Mouse (Mus musculus) forebrain, embryonic 16.5 days (tissue): ENCODE measurements at regions not wholly inside any gene's neighbourhood (a gene's known extent, or its start where the extent isn't known, plus 50 kb on each side); places are given as distances from the start of the nearest gene placed in this dataset.

ENCODE experiments used
- ATAC-seq: fragments of 200-750 bp; cut with Nextera tagmentation; 2 replicates; pipeline ENCODE4 v1.8.0; 2017; ENCODE audit warnings: mild to moderate bottlenecking, moderate library complexity
- H3K27ac ChIP-seq: fragments of 300-500 bp; sonication (generic); 2 replicates; pipeline ENCODE4 v1.5.1; 2014; ENCODE audit warnings: low read length, control low read depth
- H3K27me3 ChIP-seq: fragments of 300-500 bp; sonication (generic); replicated peaks from 2 replicates; pipeline ENCODE4 v1.6.1; 2014; ENCODE audit warnings: low read length; ENCODE audit not compliant: control insufficient read depth, insufficient read depth
- H3K36me3 ChIP-seq: fragments of 300-500 bp; sonication (generic); 2 replicates; pipeline ENCODE4 v1.6.1; 2014; ENCODE audit not compliant: control insufficient read depth, insufficient read depth
- H3K4me1 ChIP-seq: fragments of 300-500 bp; sonication (generic); replicated peaks from 2 replicates; pipeline ENCODE4 v1.6.1; 2014; ENCODE audit warnings: low read length; ENCODE audit not compliant: control insufficient read depth, insufficient read depth
- H3K4me2 ChIP-seq: fragments of 300-500 bp; sonication (generic); 2 replicates; pipeline ENCODE4 v1.6.1; 2014; ENCODE audit warnings: mild to moderate bottlenecking, low read length, control low read depth
- H3K4me3 ChIP-seq: fragments of 300-500 bp; sonication (generic); replicated peaks from 2 replicates; pipeline ENCODE4 v1.5.1; 2014; ENCODE audit warnings: mild to moderate bottlenecking, low read length, control low read depth
- H3K9ac ChIP-seq: fragments of 300-500 bp; sonication (generic); replicated peaks from 2 replicates; pipeline ENCODE4 v1.6.1; 2014; ENCODE audit warnings: low read depth, low read length, control low read depth
- H3K9me3 ChIP-seq: fragments of 300-500 bp; sonication (generic); 2 replicates; pipeline ENCODE4 v1.6.1; 2016; ENCODE audit warnings: low read length; ENCODE audit not compliant: control insufficient read depth
- WGBS: fragments of 180-500 bp; shearing (Covaris S2); extraction: QIAGEN DNeasy Blood & Tissue Kit; methylation state at CpG from one replicate; pipeline ENCODE4 v1.1.7; 2014; 5-methylcytosine and 5-hydroxymethylcytosine counted together

DNA sequence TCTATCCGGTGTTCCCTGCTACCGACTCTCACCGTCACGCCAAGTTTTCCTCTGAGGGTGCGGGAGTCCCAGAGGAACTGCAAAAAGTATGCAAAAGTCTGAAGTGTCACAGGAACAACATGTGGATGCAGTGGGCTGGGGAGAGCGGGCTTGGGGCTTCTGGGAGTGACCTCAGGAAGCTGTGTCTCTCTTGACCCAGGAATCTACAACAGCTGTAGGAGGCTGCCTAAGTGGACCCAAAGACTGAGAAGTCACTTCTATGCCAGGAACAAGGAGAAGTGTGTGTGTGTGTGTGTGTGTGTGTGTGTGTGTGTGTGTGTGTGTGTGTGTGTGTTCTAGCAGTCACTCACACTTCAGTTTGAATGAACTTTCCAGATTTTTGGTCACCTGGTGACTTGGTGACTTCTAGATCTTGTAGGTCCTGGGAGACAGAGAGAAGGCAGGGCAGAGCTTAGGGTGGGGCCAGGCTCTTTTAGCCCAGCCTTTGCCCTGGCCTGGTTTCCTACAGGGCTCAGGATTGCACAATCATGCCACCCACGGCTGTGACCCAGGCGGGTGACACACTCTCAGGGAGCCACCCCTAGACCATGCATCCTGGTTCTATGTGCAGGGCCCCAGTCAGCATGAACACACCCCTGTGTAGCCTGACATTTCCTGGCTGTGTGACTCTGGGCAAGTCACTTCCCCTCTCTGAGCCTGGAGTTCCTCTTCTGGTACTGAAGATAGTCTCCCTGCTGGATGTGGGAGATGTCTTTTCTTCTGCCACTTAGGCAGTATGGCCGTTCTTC lies 70.2 kb upstream of the Tmem189 start:
- H3K4me2 ChIP-seq = no peak overlapping the region

DNA sequence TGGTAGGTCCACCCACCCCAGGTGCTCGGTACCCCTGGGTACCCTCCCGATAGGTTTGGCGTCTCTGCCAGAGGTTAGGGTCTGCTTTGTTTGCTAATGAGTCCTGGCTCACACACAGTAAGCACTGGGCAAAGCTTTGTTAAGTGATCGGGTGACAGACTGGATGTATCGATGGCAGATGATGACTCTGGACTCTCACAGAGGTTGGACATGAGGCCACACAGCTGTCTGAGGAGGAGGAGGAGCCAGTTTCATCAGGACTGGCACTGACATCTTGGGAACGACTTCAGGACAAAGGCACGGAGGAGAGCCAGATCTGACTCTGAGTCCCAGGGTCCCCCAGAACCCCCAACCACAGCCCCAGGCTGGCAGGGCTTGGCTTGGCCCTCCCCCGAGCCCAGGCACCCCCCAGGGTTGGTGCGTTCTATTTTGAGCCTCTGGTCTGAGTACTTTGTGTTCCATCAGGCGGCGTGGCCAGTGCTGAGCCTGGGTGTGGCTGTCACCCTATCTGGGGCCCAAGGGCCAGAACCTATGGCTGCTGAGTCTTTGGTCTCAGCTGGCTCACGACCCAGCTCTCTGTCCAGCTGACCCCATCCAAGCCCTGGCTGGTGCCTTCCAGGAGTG lies 67.6 kb upstream of the Tmem189 start:
- no peak for ATAC-seq
- H3K36me3 ChIP-seq = no peaks in the 10 kb centered on the region
- H3K9ac ChIP-seq = no peak overlapping the region
- no peak overlapping the region for H3K4me3 ChIP-seq
- no peaks in the 10 kb centered on the region for H3K4me1 ChIP-seq
- 55% methylated on average over 11 of the region's 12 CpGs for WGBS
- no peak overlapping the region for H3K4me2 ChIP-seq
- H3K9me3 ChIP-seq = no peaks in the 10 kb centered on the region
- no peaks in the 10 kb centered on the region for H3K27me3 ChIP-seq
- H3K27ac ChIP-seq = no peak overlapping the region

More for the DNA sequence above, 70.2 kb upstream of the Tmem189 start:
- H3K27me3 ChIP-seq = no peaks in the 10 kb centered on the region
- H3K27ac ChIP-seq = no peak overlapping the region
- H3K36me3 ChIP-seq = no peaks in the 10 kb centered on the region
- H3K9me3 ChIP-seq = no peaks in the 10 kb centered on the region
- no peak overlapping the region for H3K9ac ChIP-seq
- ATAC-seq = no peak
- WGBS = 86% methylated on average over 9 of the region's 9 CpGs
- H3K4me3 ChIP-seq = no peak overlapping the region
- H3K4me1 ChIP-seq = peaks cover under 1% of the 10 kb centered on the region; the same call in 1 of the 2 replicates

DNA sequence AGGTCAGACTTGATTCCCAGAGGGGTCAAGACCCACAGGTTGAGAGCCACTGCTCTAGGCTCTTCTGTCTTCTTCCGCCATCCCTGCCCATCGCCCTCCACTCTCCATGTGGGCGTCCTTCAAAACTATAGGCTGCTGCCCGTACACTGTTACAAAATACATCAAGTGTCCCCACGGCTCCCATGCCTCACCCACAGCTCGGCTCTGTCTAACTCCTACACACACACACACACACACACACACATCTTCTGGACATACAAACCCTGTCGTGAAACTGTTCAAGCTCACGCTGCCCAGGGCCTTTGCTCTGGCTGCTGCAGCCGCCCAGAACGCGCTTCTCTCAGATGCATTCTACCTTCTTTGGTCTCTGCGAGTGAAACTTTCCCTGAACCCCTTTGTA lies 67.1 kb upstream of the Tmem189 start:
- Histone ChIP-seq H3K4me2 (no peak overlapping the region), H3K27me3 (no peaks in the 10 kb centered on the region), H3K9ac (no peak overlapping the region), H3K4me1 (no peaks in the 10 kb centered on the region), H3K9me3 (no peaks in the 10 kb centered on the region), H3K36me3 (no peaks in the 10 kb centered on the region), H3K27ac (no peak overlapping the region), H3K4me3 (no peak overlapping the region)
- WGBS = 81% methylated on average over 12 of the region's 12 CpGs
- no peak for ATAC-seq

DNA sequence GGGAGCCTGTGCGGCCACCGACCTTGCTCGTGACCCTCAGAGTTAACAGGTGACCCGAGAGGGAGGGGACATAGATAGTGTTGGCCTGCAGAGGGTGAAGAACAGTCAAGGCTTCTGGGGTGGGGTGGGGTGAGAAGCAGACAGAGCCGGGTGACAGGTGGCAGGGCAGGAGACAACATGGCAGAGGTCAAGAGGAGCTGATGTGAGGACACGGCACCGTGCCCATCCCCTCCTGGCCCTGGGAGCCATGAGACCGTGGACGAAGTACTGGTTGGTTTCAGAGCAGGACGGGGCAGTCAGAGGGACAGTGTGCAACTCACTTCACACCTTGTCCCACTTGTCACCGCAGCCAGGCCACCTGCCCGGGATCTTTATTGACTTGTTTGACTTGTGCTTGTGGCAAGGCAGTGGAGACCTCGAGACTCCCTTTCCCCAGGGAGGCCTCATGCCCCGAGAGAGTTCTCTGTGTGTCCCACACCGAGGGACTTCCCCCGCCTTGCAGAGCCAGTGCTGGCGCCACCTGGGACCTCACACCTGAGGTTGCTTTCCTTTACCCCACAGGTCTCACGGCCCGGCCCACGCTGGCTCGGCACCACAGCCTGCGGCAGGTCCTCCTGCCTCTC lies 65.4 kb upstream of the Tmem189 start:
- 84% methylated on average over 22 of the region's 22 CpGs for WGBS
- no peak overlapping the region for H3K4me2 ChIP-seq
- no peaks in the 10 kb centered on the region for H3K27me3 ChIP-seq

DNA sequence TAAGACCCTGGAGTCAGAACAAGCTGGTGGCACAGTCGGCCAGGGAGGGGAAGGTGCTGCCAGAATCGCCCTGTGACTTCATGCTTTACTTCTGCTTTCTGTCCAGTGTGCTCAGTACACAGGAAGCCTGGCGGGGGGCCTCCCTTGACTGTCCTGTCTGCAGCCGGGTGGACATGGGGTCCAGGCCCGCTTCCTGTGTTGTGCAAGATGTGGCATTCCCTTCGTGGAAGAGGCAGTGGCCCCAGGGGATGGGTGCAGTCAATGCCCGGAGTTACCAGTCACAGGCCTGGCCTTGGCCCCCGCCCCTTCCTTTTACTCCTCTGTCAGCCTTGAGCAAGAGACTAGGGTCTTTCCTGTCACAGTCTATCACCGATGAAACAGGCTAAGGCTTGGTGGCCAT lies 64.3 kb upstream of the Tmem189 start:
- WGBS = 73% methylated on average over 9 of the region's 9 CpGs

More for the DNA sequence above, 65.4 kb upstream of the Tmem189 start:
- Histone ChIP-seq H3K4me3 (no peak overlapping the region), H3K27ac (no peak overlapping the region), H3K36me3 (no peaks in the 10 kb centered on the region), H3K9ac (no peak overlapping the region), H3K4me1 (no peaks in the 10 kb centered on the region), H3K9me3 (no peaks in the 10 kb centered on the region)
- ATAC-seq = no peak

DNA sequence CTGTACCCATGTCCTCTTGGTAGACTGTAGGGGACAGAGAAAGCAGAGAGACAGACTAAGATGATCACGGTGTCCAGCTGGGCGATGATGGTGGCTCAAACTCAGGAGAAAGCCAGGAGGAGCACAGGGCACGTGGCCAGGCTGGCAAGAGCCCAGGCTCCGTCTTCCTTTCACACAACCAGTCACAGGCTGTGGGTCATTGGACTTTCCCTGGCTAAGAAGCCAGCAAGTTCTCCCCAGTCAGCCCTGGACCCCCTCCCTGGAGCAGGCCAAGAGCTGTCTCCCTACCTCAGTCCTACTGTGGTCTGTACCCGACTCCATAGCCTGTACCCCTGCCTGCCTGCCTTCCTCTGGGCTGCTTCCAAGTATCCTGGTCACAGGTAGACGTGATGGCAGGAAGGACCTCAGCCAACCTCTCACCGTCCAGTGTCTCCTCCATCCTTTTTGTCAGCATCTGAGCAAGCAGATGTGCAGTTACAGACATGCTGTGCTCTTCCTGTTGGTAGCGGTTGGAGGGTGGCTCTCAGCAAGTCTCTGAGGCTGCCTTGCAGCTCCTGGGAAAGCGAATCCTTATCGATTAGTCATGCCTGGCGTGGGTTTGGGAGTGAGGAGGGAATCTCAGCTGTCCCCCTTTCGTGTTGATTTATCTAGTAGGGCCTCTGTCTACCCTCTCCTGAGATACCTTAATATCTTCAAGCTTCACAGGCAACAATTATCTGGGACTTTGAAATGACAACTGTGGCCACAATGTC lies 63.4 kb upstream of the Tmem189 start:
- ATAC-seq = no peak
- H3K4me2 ChIP-seq = no peak overlapping the region
- no peak overlapping the region for H3K27ac ChIP-seq
- no peak overlapping the region for H3K4me3 ChIP-seq
- no peaks in the 10 kb centered on the region for H3K9me3 ChIP-seq
- H3K9ac ChIP-seq = no peak overlapping the region
- WGBS = 70% methylated on average over 12 of the region's 12 CpGs
- no peaks in the 10 kb centered on the region for H3K27me3 ChIP-seq
- H3K36me3 ChIP-seq = no peaks in the 10 kb centered on the region
- H3K4me1 ChIP-seq = no peaks in the 10 kb centered on the region

More for the DNA sequence above, 64.3 kb upstream of the Tmem189 start:
- Histone ChIP-seq H3K27me3 (no peaks in the 10 kb centered on the region), H3K9me3 (no peaks in the 10 kb centered on the region), H3K9ac (no peak overlapping the region), H3K4me2 (no peak overlapping the region), H3K4me3 (no peak overlapping the region), H3K36me3 (no peaks in the 10 kb centered on the region), H3K4me1 (no peaks in the 10 kb centered on the region), H3K27ac (no peak overlapping the region)
- no peak for ATAC-seq

DNA sequence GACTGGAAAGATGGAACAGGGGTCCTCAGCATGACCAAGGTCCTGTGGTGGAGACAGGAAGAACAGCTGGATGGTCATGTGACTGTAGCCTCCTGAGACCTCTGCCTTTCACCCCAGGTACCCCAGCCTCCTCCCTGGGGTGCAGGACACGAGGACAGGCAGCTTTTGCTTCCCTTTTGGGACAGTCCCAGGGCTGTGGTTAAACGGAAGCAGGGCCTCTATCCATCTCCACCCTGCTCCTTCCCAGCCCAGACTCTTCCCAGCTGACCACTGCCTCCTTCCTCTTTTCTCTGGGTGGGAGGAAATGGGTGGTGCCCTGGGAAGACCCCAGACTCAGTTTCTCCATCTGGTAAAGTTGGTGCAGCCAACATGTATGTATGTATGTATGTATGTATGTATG lies 62.0 kb upstream of the Tmem189 start:
- no peak overlapping the region for H3K9ac ChIP-seq
- peaks cover 7% of the 10 kb centered on the region for H3K4me1 ChIP-seq
- no peaks in the 10 kb centered on the region for H3K36me3 ChIP-seq
- no peaks in the 10 kb centered on the region for H3K9me3 ChIP-seq
- no peak overlapping the region for H3K4me3 ChIP-seq
- H3K27me3 ChIP-seq = no peaks in the 10 kb centered on the region
- no peak for ATAC-seq
- no peak overlapping the region for H3K27ac ChIP-seq
- WGBS = 67% methylated on average over 2 of the region's 2 CpGs
- no peak overlapping the region for H3K4me2 ChIP-seq

DNA sequence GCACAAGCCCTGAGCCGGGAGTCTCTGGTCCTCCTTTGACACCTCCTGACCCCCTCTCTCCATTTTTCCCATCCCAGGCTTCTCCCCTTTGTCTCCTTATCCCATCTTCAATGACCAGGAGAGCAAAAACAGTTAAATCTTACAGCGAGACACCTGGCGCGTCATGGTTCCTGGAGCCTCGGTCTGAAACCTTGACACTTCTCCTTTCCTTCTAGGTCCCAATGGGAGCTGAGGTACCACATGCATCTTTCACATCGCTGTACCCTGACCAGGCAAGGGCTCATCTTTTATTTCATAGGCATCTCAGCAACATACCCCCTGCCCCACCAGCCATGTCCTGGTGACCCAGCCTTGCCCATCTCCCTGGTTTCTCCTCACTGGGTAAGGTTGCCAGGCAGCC lies 58.7 kb upstream of the Tmem189 start:
- no peaks in the 10 kb centered on the region for H3K9me3 ChIP-seq
- no peak for ATAC-seq
- H3K4me3 ChIP-seq = no peak overlapping the region
- H3K27me3 ChIP-seq = no peaks in the 10 kb centered on the region
- 93% methylated on average over 6 of the region's 6 CpGs for WGBS
- no peaks in the 10 kb centered on the region for H3K36me3 ChIP-seq
- H3K27ac ChIP-seq = no peak overlapping the region
- no peak overlapping the region for H3K9ac ChIP-seq
- peaks cover 13% of the 10 kb centered on the region for H3K4me1 ChIP-seq
- no peak overlapping the region for H3K4me2 ChIP-seq
